Mouse (Mus musculus): ENCODE measurements at regions not wholly inside any gene's neighbourhood (a gene's known extent, or its start where the extent isn't known, plus 50 kb on each side); places are given as distances from the start of the nearest gene placed in this dataset.

GRCm38 (mm10) chr4:150800774-150801173 is 52.9 kb upstream of the Errfi1 start:
- DNase-seq = no peak

GRCm38 (mm10) chr4:150799550-150800398 is 53.9 kb upstream of the Errfi1 start:
- DNase-seq = peak; percentile 61 to 75

- DNase-seq = peak; percentile 67 to 82
Observed at GRCm38 (mm10) chr4:150798783-150799530, 54.8 kb upstream of the Errfi1 start.

- no peak for DNase-seq
Observed at GRCm38 (mm10) chr4:150798281-150798680, 55.4 kb upstream of the Errfi1 start.

GRCm38 (mm10) chr4:150797057-150797456 is 56.7 kb upstream of the Errfi1 start:
- DNase-seq = no peak

- DNase-seq = no peak
Observed at GRCm38 (mm10) chr4:150794878-150795277, 58.8 kb upstream of the Errfi1 start.

GRCm38 (mm10) chr4:150794257-150794794 is 59.4 kb upstream of the Errfi1 start:
- DNase-seq = no peak

GRCm38 (mm10) chr4:150793146-150793545 is 60.6 kb upstream of the Errfi1 start:
- no peak for DNase-seq

GRCm38 (mm10) chr4:150789166-150789565 is 64.6 kb upstream of the Errfi1 start:
- no peak for DNase-seq

GRCm38 (mm10) chr4:150787113-150787512 is 66.6 kb upstream of the Errfi1 start:
- peak in 1 of 2 experiments; percentile 50 for DNase-seq

GRCm38 (mm10) chr4:150786651-150787050 is 67.1 kb upstream of the Errfi1 start:
- DNase-seq = no peak

- peak; percentile 75 to 81 for DNase-seq
Observed at GRCm38 (mm10) chr4:150784491-150785451, 68.9 kb upstream of the Errfi1 start.

- peak; percentile 74 to 82 for DNase-seq
Observed at GRCm38 (mm10) chr4:150781304-150781703, 72.4 kb upstream of the Errfi1 start.

GRCm38 (mm10) chr4:150779340-150779739 is 74.4 kb upstream of the Errfi1 start:
- DNase-seq = no peak

GRCm38 (mm10) chr4:150778683-150779082 is 75.0 kb upstream of the Errfi1 start:
- peak; percentile 41 to 65 for DNase-seq

GRCm38 (mm10) chr4:150775695-150776521 is 77.8 kb upstream of the Errfi1 start:
- peak; percentile 34 to 44 for DNase-seq

GRCm38 (mm10) chr4:150775281-150775680 is 78.4 kb upstream of the Errfi1 start:
- DNase-seq = no peak

GRCm38 (mm10) chr4:150774289-150774914 is 79.3 kb upstream of the Errfi1 start:
- DNase-seq = no peak

GRCm38 (mm10) chr4:150771922-150772651 is 81.6 kb upstream of the Errfi1 start:
- DNase-seq = peak in 1 of 2 experiments; percentile 24

GRCm38 (mm10) chr4:150771469-150771868 is 82.2 kb upstream of the Errfi1 start:
- peak; percentile 52 to 72 for DNase-seq

Data from lung, adult 18-20 months (tissue).